Mouse (Mus musculus) CH12.LX (cell line): ENCODE data around the gene Tapbpl. TPM values are rescaled to one million over a fixed set of nuclear protein-coding genes. Genes with fewer than 3 reads are reported as not detected.

Experiments
- DNase-seq: peaks from one replicate; pipeline ENCODE4 v3.0.0-alpha.2; 2013; ENCODE audit errors: extremely low read depth
- H3K27ac ChIP-seq: 2 replicates; pipeline ENCODE4 v1.5.1; 2012; ENCODE audit warnings: low read depth, mild to moderate bottlenecking, control low read depth, moderate library complexity; ENCODE audit not compliant: insufficient read depth
- H3K27me3 ChIP-seq: replicated peaks from 2 replicates; pipeline ENCODE3; 2012; ENCODE audit warnings: inconsistent platforms
- H3K36me3 ChIP-seq, 2 experiments: replicated peaks in 1 of 2; 2 replicates each; pipeline versions ENCODE3 to v1.6.1; 2012; ENCODE audit warnings: inconsistent platforms in 1 of 2, low read length in 1 of 2, mild to moderate bottlenecking in 1 of 2, mixed read lengths in 1 of 2, moderate library complexity in 1 of 2; ENCODE audit not compliant: control insufficient read depth in 1 of 2, insufficient read depth in 1 of 2
- H3K4me1 ChIP-seq, 2 experiments: 2 replicates each; pipeline ENCODE4 v1.6.1; 2012; ENCODE audit warnings: inconsistent platforms in 1 of 2, moderate library complexity in 1 of 2; ENCODE audit not compliant: insufficient read depth in 2 of 2, control insufficient read depth in 1 of 2
- H3K4me2 ChIP-seq: 2 replicates; pipeline ENCODE4 v1.6.1; 2012; ENCODE audit warnings: low read depth, mild to moderate bottlenecking, control low read depth; ENCODE audit not compliant: poor library complexity, insufficient read depth, severe bottlenecking
- H3K4me3 ChIP-seq, 3 experiments: fragments of 150-350 bp in 1 of 3; sonication (generic) in 1 of 3; replicated peaks in 1 of 3; 2 replicates each; pipeline versions ENCODE3 to v1.5.1; 2011 to 2012; ENCODE audit warnings: low read depth in 2 of 3, low read length in 2 of 3, mild to moderate bottlenecking in 2 of 3, moderate library complexity in 2 of 3, control low read depth in 1 of 3, improper control_type of control experiment in 1 of 3, inconsistent platforms in 1 of 3, mixed read lengths in 1 of 3; ENCODE audit not compliant: poor library complexity in 1 of 3
- H3K79me2 ChIP-seq: replicated peaks from 2 replicates; pipeline ENCODE4 v1.6.1; 2012; ENCODE audit warnings: mild to moderate bottlenecking, moderate library complexity; ENCODE audit not compliant: control insufficient read depth, poor library complexity, insufficient read depth, severe bottlenecking; ENCODE audit errors: extremely low read depth
- H3K9ac ChIP-seq: 2 replicates; pipeline ENCODE4 v1.6.1; 2012; ENCODE audit warnings: low read depth, mild to moderate bottlenecking, control low read depth, moderate library complexity; ENCODE audit not compliant: insufficient read depth
- H3K9me3 ChIP-seq: replicated peaks from 2 replicates; pipeline ENCODE3; 2012; ENCODE audit warnings: low read length, inconsistent platforms, mixed read lengths
- GABPA ChIP-seq: IDR thresholded peaks from 2 replicates; pipeline ENCODE4 v1.6.1; 2012; ENCODE audit warnings: low read depth, low read length, improper control_type of control experiment, inconsistent platforms; ENCODE audit not compliant: insufficient replicate concordance
- JUN ChIP-seq: IDR thresholded peaks from 2 replicates; pipeline ENCODE4 v1.6.1; 2011; ENCODE audit warnings: low read depth, mild to moderate bottlenecking, low read length, improper control_type of control experiment, moderate library complexity; ENCODE audit not compliant: insufficient read depth
- MAZ ChIP-seq: IDR thresholded peaks from 2 replicates; pipeline ENCODE4 v1.6.1; 2012; ENCODE audit warnings: low read depth, mild to moderate bottlenecking, inconsistent platforms, low read length, improper control_type of control experiment, moderate library complexity
- POLR2AphosphoS2 ChIP-seq: IDR thresholded peaks from 2 replicates; pipeline ENCODE4 v1.6.1; 2011; ENCODE audit warnings: low read depth, low read length, improper control_type of control experiment
- SIN3A ChIP-seq: IDR thresholded peaks from 2 replicates; pipeline ENCODE4 v1.6.1; 2012; ENCODE audit warnings: low read length, improper control_type of control experiment, inconsistent platforms
- UBTF ChIP-seq: IDR thresholded peaks from 2 replicates; pipeline ENCODE4 v1.6.1; 2012; ENCODE audit warnings: low read depth, mild to moderate bottlenecking, inconsistent platforms, low read length, improper control_type of control experiment, moderate library complexity
- dilution Hi-C: fragments of 300-500 bp; cut with MboI; formaldehyde crosslinking; loops from 2 replicates; pipeline ENCODE4 v1.14.3; 2020; ENCODE audit warnings: low sequenced_read_pairs; ENCODE audit not compliant: extremely low pct_unique_long_range_greater_than_20kb, extremely low pct_ligation_motif_present
- in situ Hi-C: fragments of 300-500 bp; cut with MboI; formaldehyde crosslinking; loops from 3 replicates; pipeline ENCODE4 v1.14.3; 2019; ENCODE audit warnings: low sequenced_read_pairs, low pct_ligation_motif_present, low pct_unique_long_range_greater_than_20kb, mixed read lengths
- polyA plus RNA-seq: library from polyadenylated mRNA; unstranded; fragments of >175 nt; gene quantifications from 2 replicates; pipeline ENCODE4 v1.2.1, GENCODE M21; 2012; ENCODE audit warnings: low read depth; ENCODE audit not compliant: insufficient read length
- total RNA-seq, 2 experiments: library from RNA; depleted of rRNA; stranded (reverse); fragments of 300-350 nt in 1 of 2; fragments of >200 nt in 1 of 2; gene quantifications; 2 replicates each; pipeline ENCODE4 v1.2.3; 2012 to 2014

Tapbpl gene
- total and polyA plus RNA-seq, 3 experiments, result 16.7 to 19.4 (median 17.7) TPM

- no peak overlapping the region for H3K9ac ChIP-seq
- in situ Hi-C loops, result no loop called here
- peaks cover 0 to 9% of the 10 kb centered on the region in 2 experiments; a peak in 1 of 4 replicates for H3K4me1 ChIP-seq
- H3K27me3 ChIP-seq, result no peaks in the 10 kb centered on the region
- H3K4me3 ChIP-seq, result no peak overlapping the region
- TF ChIP-seq MAZ, result no peak
- no peak for TF ChIP-seq SIN3A
- TF ChIP-seq POLR2AphosphoS2, result peak; percentile 47
- peaks cover 20% of the 10 kb centered on the region for H3K79me2 ChIP-seq
- H3K36me3 ChIP-seq, result peaks cover 2 to 24% of the 10 kb centered on the region in 2 experiments
- dilution Hi-C loops, result no loop called here
- H3K9me3 ChIP-seq, result no peaks in the 10 kb centered on the region
- H3K27ac ChIP-seq, result no peak overlapping the region
- no peak for DNase-seq
- H3K4me2 ChIP-seq, result no peak overlapping the region
Observed at GRCm38 (mm10) chr6:125195541-125196075, 36.1 kb downstream of the Tapbpl start.

GRCm38 (mm10) chr6:125193390-125193789 lies 38.3 kb downstream of the Tapbpl start:
- no peak overlapping the region for H3K27ac ChIP-seq
- H3K4me1 ChIP-seq, result peaks cover 0 to 21% of the 10 kb centered on the region in 2 experiments; a peak in 2 of 4 replicates
- TF ChIP-seq JUN, result no peak
- no peak overlapping the region for H3K4me3 ChIP-seq
- in situ Hi-C loops (no loop called here), dilution Hi-C loops (no loop called here)
- no peaks in the 10 kb centered on the region for H3K27me3 ChIP-seq
- peak; percentile 8 for DNase-seq
- H3K79me2 ChIP-seq, result peaks cover 37% of the 10 kb centered on the region
- peaks cover 12 to 37% of the 10 kb centered on the region in 2 experiments for H3K36me3 ChIP-seq
- H3K9me3 ChIP-seq, result no peaks in the 10 kb centered on the region
- H3K9ac ChIP-seq, result 0 out of 2 replicates have a peak overlapping the region, but pooled peaks have one; percentile 28
- peak overlapping the region; percentile 96 for H3K4me2 ChIP-seq

- H3K4me2 ChIP-seq, result peak overlapping the region; percentile 96
- no peaks in the 10 kb centered on the region for H3K27me3 ChIP-seq
- in situ Hi-C loops, result no loop called here
- H3K4me1 ChIP-seq, result peaks cover 0 to 21% of the 10 kb centered on the region in 2 experiments; a peak in 2 of 4 replicates
- no peaks in the 10 kb centered on the region for H3K9me3 ChIP-seq
- dilution Hi-C loops, result no loop called here
- H3K9ac ChIP-seq, result peak overlapping the region; percentile 93
- TF ChIP-seq UBTF, result no peak
- no peak for TF ChIP-seq GABPA
- peaks cover 37% of the 10 kb centered on the region for H3K79me2 ChIP-seq
- H3K36me3 ChIP-seq, result peaks cover 17 to 40% of the 10 kb centered on the region in 2 experiments
- H3K4me3 ChIP-seq, result peak overlapping the region; percentile 87 to 95 (median 95)
- H3K27ac ChIP-seq, result peak overlapping the region; percentile 28; the same call in 1 of the 2 replicates
- DNase-seq, result peak; percentile 6
Observed at GRCm38 (mm10) chr6:125192841-125193240, 38.8 kb downstream of the Tapbpl start.
